22 mouse cellular contexts compared by ENCODE assay signal in the genomic region with DNA sequence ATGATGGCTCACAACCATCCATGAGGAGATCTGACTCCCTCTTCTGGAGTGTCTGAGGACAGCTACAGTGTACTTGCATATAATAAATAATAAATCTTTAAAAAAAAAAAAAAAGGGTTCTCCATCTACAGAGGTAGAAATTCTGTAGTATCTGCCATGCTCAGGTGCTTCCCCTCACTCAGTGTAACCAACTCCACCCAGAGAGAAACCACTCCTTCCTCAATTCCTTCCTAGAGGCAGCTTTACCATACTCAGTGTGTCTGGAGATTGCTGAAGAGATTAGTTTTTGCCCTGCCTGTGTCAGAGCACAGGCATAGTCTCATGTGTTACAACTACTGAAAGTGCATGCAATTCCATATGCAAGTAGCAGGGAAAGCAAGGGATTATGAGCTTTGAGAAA. TPM values are rescaled to one million over a fixed set of nuclear protein-coding genes. Genes with fewer than 3 reads are reported as not detected.
DNase-seq lines count a peak whose midpoint lies in the region; ATAC-seq and TF ChIP-seq lines count a peak whose summit lies in the region.
"Had no signal": no experiment of that assay in that cellular context is flagged by ENCODE, and none has a peak within 500 bp of the region (broad histone marks: within the 10 kb centered on the region; RNA-seq: fewer than 3 reads in every experiment).

No protein-coding gene starts in this region.

- H3K9ac ChIP-seq in MEL (ENCODE audit: control insufficient read depth, low read depth, low read length, poor library complexity, severe bottlenecking) = no peak overlapping the region
- no peak overlapping the region for H3K9ac ChIP-seq in midbrain, embryonic 15.5 days
- H3K9ac ChIP-seq: embryonic facial prominence, embryonic 12.5 days; forebrain, embryonic 13.5 days; forebrain, embryonic 15.5 days; forebrain, postnatal 0 days had no signal

- H3K4me2 ChIP-seq in midbrain, embryonic 15.5 days = no peak overlapping the region
- H3K4me2 ChIP-seq: embryonic facial prominence, embryonic 12.5 days; forebrain, embryonic 13.5 days; forebrain, embryonic 15.5 days had no signal

- no peak for TF ChIP-seq CTCF in MEL (IDR thresholded peaks at IDR 0.05 in 2 of 3, conservative IDR thresholded peaks at IDR 0.05 in 1 of 3; ENCODE audit: control insufficient read depth in 1 of 3, insufficient read depth in 1 of 3, low read depth in 2 of 3, low read length in 3 of 3, poor library complexity in 1 of 3, severe bottlenecking in 1 of 3)

- no peaks in the 10 kb centered on the region for H3K9me3 ChIP-seq in MEL (replicated peaks; ENCODE audit: insufficient read depth, low read length)
- no peaks in the 10 kb centered on the region for H3K9me3 ChIP-seq in midbrain, embryonic 15.5 days
- H3K9me3 ChIP-seq: embryonic facial prominence, embryonic 10.5 days; embryonic facial prominence, embryonic 12.5 days; forebrain, embryonic 13.5 days; forebrain, embryonic 15.5 days; G1E had no signal

- no peak for ATAC-seq in midbrain, embryonic 15.5 days (replicated peaks)
- ATAC-seq: CD4-positive, CD25-positive, alpha-beta regulatory T cell, adult 4 months; forebrain, embryonic 13.5 days; forebrain, embryonic 15.5 days; forebrain, postnatal 0 days had no signal

- H3K4me1 ChIP-seq in MEL (ENCODE audit: control insufficient read depth in 1 of 2, insufficient read depth in 2 of 2, low read length in 2 of 2) = peaks cover 7 to 14% of the 10 kb centered on the region in 2 experiments
- no peaks in the 10 kb centered on the region for H3K4me1 ChIP-seq in midbrain, embryonic 15.5 days
- H3K4me1 ChIP-seq: embryonic facial prominence, embryonic 10.5 days; embryonic facial prominence, embryonic 12.5 days; forebrain, embryonic 13.5 days; forebrain, embryonic 15.5 days had no signal

- TF ChIP-seq RAD21 in MEL (IDR thresholded peaks at IDR 0.05; ENCODE audit: low read depth, low read length) = no peak

- no peaks in the 10 kb centered on the region for H3K79me2 ChIP-seq in MEL (ENCODE audit: control insufficient read depth, insufficient read depth, low read length, poor library complexity)

- no peak overlapping the region for H3K4me3 ChIP-seq in MEL (ENCODE audit: control insufficient read depth in 1 of 2, insufficient read depth in 1 of 2, low read depth in 2 of 2, low read length in 2 of 2)
- no peak overlapping the region for H3K4me3 ChIP-seq in midbrain, embryonic 15.5 days
- H3K4me3 ChIP-seq: embryonic facial prominence, embryonic 10.5 days; embryonic facial prominence, embryonic 12.5 days; forebrain, embryonic 13.5 days; forebrain, embryonic 15.5 days had no signal

- no peak overlapping the region for H3K27ac ChIP-seq in MEL (ENCODE audit: control insufficient read depth, low read depth, low read length)
- no peak overlapping the region for H3K27ac ChIP-seq in midbrain, embryonic 15.5 days
- H3K27ac ChIP-seq: embryonic facial prominence, embryonic 10.5 days; embryonic facial prominence, embryonic 12.5 days; forebrain, embryonic 13.5 days; forebrain, embryonic 15.5 days had no signal

- DNase-seq in 416B (ENCODE audit: low read depth) (peak; percentile 35), MEL (ENCODE audit: low read depth, low spot score) (peak; percentile 76), MN1 (ENCODE audit: low spot score) (peak; percentile 40)
- DNase-seq in cerebellum, postnatal 14 days = no peak
- DNase-seq in cerebellum, adult 11-12 months = no peak
- DNase-seq: adrenal gland, adult 2 months; adrenal gland, postnatal 10 days; adrenal gland, postnatal 25 days; B cell, adult 2 months; cerebellum, adult 11 months; cerebellum, adult 8-10 months; cerebellum, adult 9-11 months; cerebellum, postnatal 25 days; forebrain, postnatal 0 days had no signal

- H3K27me3 ChIP-seq in MEL (ENCODE audit: control insufficient read depth in 1 of 2, insufficient read depth in 2 of 2, low read length in 2 of 2) = no peaks in the 10 kb centered on the region
- H3K27me3 ChIP-seq in midbrain, embryonic 15.5 days (replicated peaks) = no peaks in the 10 kb centered on the region
- H3K27me3 ChIP-seq: CH12.LX; embryonic facial prominence, embryonic 12.5 days; forebrain, embryonic 13.5 days; forebrain, embryonic 15.5 days had no signal

- no peak for TF ChIP-seq POLR2A in MEL (IDR thresholded peaks at IDR 0.05; ENCODE audit: control insufficient read depth in 1 of 2, insufficient read depth in 1 of 2, low read depth in 1 of 2, low read length in 2 of 2, poor library complexity in 1 of 2)

- H3K36me3 ChIP-seq in MEL (ENCODE audit: control insufficient read depth in 1 of 2, insufficient read depth in 2 of 2, low read length in 2 of 2) = peaks cover 3 to 14% of the 10 kb centered on the region in 2 experiments
- H3K36me3 ChIP-seq in midbrain, embryonic 15.5 days (replicated peaks) = peaks cover 43% of the 10 kb centered on the region

- peak; percentile 47 to 50 for TF ChIP-seq EP300 in MEL (IDR thresholded peaks at IDR 0.05; ENCODE audit: low read depth in 1 of 2, low read length in 2 of 2)

TF ChIP-seq in MEL, 35 proteins besides CTCF, POLR2A, EP300 and RAD21:
- TF ChIP-seq TBP (IDR thresholded peaks at IDR 0.05; ENCODE audit: low read depth, low read length) = peak; percentile 43; the same call in 1 of the 2 replicates
- no peak for TF ChIP-seq MAZ (IDR thresholded peaks at IDR 0.05; ENCODE audit: low read depth, low read length)
- TF ChIP-seq ZNF384 (IDR thresholded peaks at IDR 0.05; ENCODE audit: low read depth, low read length) = peak; percentile 77
- TF ChIP-seq MXI1 (IDR thresholded peaks at IDR 0.05; ENCODE audit: low read depth, low read length) = no peak
- TF ChIP-seq GATA1 (IDR thresholded peaks at IDR 0.05; ENCODE audit: low read depth, low read length) = peak; percentile 79
- TF ChIP-seq TCF12 (IDR thresholded peaks at IDR 0.05; ENCODE audit: low read depth, low read length) = peak; percentile 17; the same call in 1 of the 2 replicates
- no peak for TF ChIP-seq ZC3H11A (IDR thresholded peaks at IDR 0.05; ENCODE audit: low read depth, low read length)
- TF ChIP-seq MAX (IDR thresholded peaks at IDR 0.05; ENCODE audit: low read length) = no peak
- no peak for TF ChIP-seq JUND (IDR thresholded peaks at IDR 0.05; ENCODE audit: low read depth, low read length)
- no peak for TF ChIP-seq CHD1 (IDR thresholded peaks at IDR 0.05; ENCODE audit: low read depth, low read length)
- no peak for TF ChIP-seq GABPA (IDR thresholded peaks at IDR 0.05; ENCODE audit: low read depth, low read length)
- TF ChIP-seq BHLHE40 (IDR thresholded peaks at IDR 0.05; ENCODE audit: borderline replicate concordance, low read depth, low read length) = no peak
- TF ChIP-seq E2F4 (IDR thresholded peaks at IDR 0.05; ENCODE audit: borderline replicate concordance, low read depth, low read length) = no peak
- TF ChIP-seq TAL1 (IDR thresholded peaks at IDR 0.05; ENCODE audit: low read length) = peak; percentile 32
- peak; percentile 14; the same call in 1 of the 2 replicates for TF ChIP-seq RCOR1 (IDR thresholded peaks at IDR 0.05; ENCODE audit: low read depth, low read length)
- no peak for TF ChIP-seq MEF2A (IDR thresholded peaks at IDR 0.05; ENCODE audit: extremely low read depth, insufficient replicate concordance, low read depth, low read length, poor library complexity, severe bottlenecking)

RNA-seq across cellular contexts. Expression of gene Simc1, which starts 28.6 kb away (rescaled TPM):
- 4.9 and 5.6 TPM in 2 replicates for total RNA-seq in MEL (2012; rRNA removed)
- polyA plus RNA-seq in MEL (2012; ENCODE audit: insufficient read depth in 1 of 2, insufficient read length in 2 of 2, low read depth in 1 of 2, low replicate concordance in 2 of 2, missing spikeins in 1 of 2) = 10 to 100 TPM in 1 of 2 experiments, not detected in 1; 11.9 TPM
- polyA plus RNA-seq in midbrain, embryonic 15.5 days (2015; fragmentation: Nextera tagmentation; extraction: Ambion mirVana) = 23.8 and 27.2 TPM in 2 replicates

RNA-seq across cellular contexts. Expression of gene 4833439L19Rik, which starts 33.1 kb away (rescaled TPM):
- total RNA-seq in MEL (2012; rRNA removed) = 32.0 and 34.2 TPM in 2 replicates
- polyA plus RNA-seq in MEL (2012; ENCODE audit: insufficient read depth in 1 of 2, insufficient read length in 2 of 2, low read depth in 1 of 2, low replicate concordance in 2 of 2, missing spikeins in 1 of 2) = 10 to 100 TPM in 1 of 2 experiments, not detected in 1; 53.8 TPM
- 271 and 282 TPM in 2 replicates for polyA plus RNA-seq in midbrain, embryonic 15.5 days (2015; fragmentation: Nextera tagmentation; extraction: Ambion mirVana)

RNA-seq across cellular contexts. Expression of gene Arl10, which starts 42.7 kb away (rescaled TPM):
- 3.8 and 5.1 TPM in 2 replicates for total RNA-seq in MEL (2012; rRNA removed)
- 10 to 100 TPM in 1 of 2 experiments, not detected in 1; 10.9 TPM for polyA plus RNA-seq in MEL (2012; ENCODE audit: insufficient read depth in 1 of 2, insufficient read length in 2 of 2, low read depth in 1 of 2, low replicate concordance in 2 of 2, missing spikeins in 1 of 2)
- 116 and 121 TPM in 2 replicates for polyA plus RNA-seq in midbrain, embryonic 15.5 days (2015; fragmentation: Nextera tagmentation; extraction: Ambion mirVana)

RNA-seq across cellular contexts. Expression of gene Nop16, which starts 57.8 kb away (rescaled TPM):
- total RNA-seq in MEL (2012; rRNA removed) = 126 and 131 TPM in 2 replicates
- 100 to 1,000 TPM in 1 of 2 experiments, not detected in 1; 172 TPM for polyA plus RNA-seq in MEL (2012; ENCODE audit: insufficient read depth in 1 of 2, insufficient read length in 2 of 2, low read depth in 1 of 2, low replicate concordance in 2 of 2, missing spikeins in 1 of 2)
- 56.9 and 59.3 TPM in 2 replicates for polyA plus RNA-seq in midbrain, embryonic 15.5 days (2015; fragmentation: Nextera tagmentation; extraction: Ambion mirVana)

RNA-seq across cellular contexts. Expression of gene Higd2a, which starts 57.9 kb away (rescaled TPM):
- 54.0 and 59.8 TPM in 2 replicates for total RNA-seq in MEL (2012; rRNA removed)
- polyA plus RNA-seq in MEL (2012; ENCODE audit: insufficient read depth in 1 of 2, insufficient read length in 2 of 2, low read depth in 1 of 2, low replicate concordance in 2 of 2, missing spikeins in 1 of 2) = 100 to 1,000 TPM in 1 of 2 experiments, not detected in 1; 131 TPM
- polyA plus RNA-seq in midbrain, embryonic 15.5 days (2015; fragmentation: Nextera tagmentation; extraction: Ambion mirVana) = 229 and 232 TPM in 2 replicates

Comparison
In these comparisons a context has a peak if more than half of its experiments do, and no peak if none do; other contexts are left out.
1. DNase-seq: peak in 416B (single experiment), MEL (single experiment) and MN1 (single experiment); none in cerebellum, postnatal 14 days (0 of 2) and cerebellum, adult 11-12 months (single experiment).